Mouse (Mus musculus) retina, embryonic 14.5 days (tissue): Measurements from ENCODE around the gene Sectm1b.

Experiments
- DNase-seq: peaks from one replicate; pipeline ENCODE4 v3.0.0-alpha.2; 2015; ENCODE audit warnings: low spot score

Gene Sectm1b

GRCm38 (mm10) chr11:121027259-121027658 lies 36.1 kb downstream of the Sectm1b start:
- DNase-seq, result no peak

- DNase-seq, result no peak
These were observed 39.2 kb downstream of the Sectm1b start for GRCm38 (mm10) chr11:121024163-121024562.

GRCm38 (mm10) chr11:121019501-121019900 lies 43.9 kb downstream of the Sectm1b start:
- no peak for DNase-seq

GRCm38 (mm10) chr11:121017703-121018102 lies 45.7 kb downstream of the Sectm1b start:
- DNase-seq, result peak; percentile 80

- no peak for DNase-seq
These were observed 47.9 kb downstream of the Sectm1b start for GRCm38 (mm10) chr11:121015472-121015871.

GRCm38 (mm10) chr11:121014896-121015300 lies 48.5 kb downstream of the Sectm1b start:
- DNase-seq, result peak; percentile 13

- DNase-seq, result no peak
These were observed 49.7 kb downstream of the Sectm1b start for GRCm38 (mm10) chr11:121013656-121014055.

- DNase-seq, result no peak
These were observed 53.2 kb downstream of the Sectm1b start for GRCm38 (mm10) chr11:121010044-121010755.

- DNase-seq, result no peak
These were observed 57.2 kb downstream of the Sectm1b start for GRCm38 (mm10) chr11:121006184-121006583.

GRCm38 (mm10) chr11:121004281-121004680 lies 59.1 kb downstream of the Sectm1b start:
- no peak for DNase-seq
